8 mouse cellular contexts compared by ENCODE assay signal in the genomic region with DNA sequence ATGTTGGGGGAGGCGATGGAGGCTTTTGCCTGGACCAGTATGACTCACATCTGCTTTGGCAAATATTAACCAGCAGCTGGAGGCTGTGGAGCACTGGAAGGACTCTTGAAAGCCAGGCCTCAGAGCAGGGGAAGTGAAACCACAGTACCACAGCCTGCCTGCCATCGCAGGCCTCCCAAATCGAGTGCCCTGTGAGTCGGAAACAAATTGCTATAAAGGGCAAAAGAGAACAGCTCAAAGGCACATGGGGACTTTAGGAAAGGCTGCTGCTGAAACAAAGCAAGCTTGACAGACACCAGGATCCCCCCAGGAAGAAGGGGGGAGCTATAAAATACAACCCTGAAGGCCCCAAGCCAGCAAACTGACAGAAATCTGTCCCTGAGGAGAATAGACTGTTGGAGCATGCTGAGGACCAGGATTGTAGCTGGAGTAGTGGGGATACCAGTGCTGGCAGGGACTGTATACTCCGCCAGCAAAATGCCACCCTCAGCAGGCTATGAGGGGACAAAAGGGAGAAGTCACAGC. TPM values are rescaled to one million over a fixed set of nuclear protein-coding genes. Genes with fewer than 3 reads are reported as not detected.
DNase-seq lines count a peak whose midpoint lies in the region; ATAC-seq and TF ChIP-seq lines count a peak whose summit lies in the region.

No protein-coding gene starts in this region.

- H3K79me2 ChIP-seq in myocyte (ENCODE audit: control insufficient read depth, insufficient read depth), result peaks cover 68% of the 10 kb centered on the region

- no peaks in the 10 kb centered on the region for H3K9me3 ChIP-seq in limb, embryonic 13.5 days

- no peak for TF ChIP-seq POLR2A in embryonic fibroblast, embryonic 13.5 days (IDR thresholded peaks at IDR 0.05; ENCODE audit: low read depth, low read length)
- TF ChIP-seq POLR2A in myocyte (IDR thresholded peaks at IDR 0.05; ENCODE audit: insufficient read length, low read depth), result no peak

- H3K27me3 ChIP-seq in limb, embryonic 13.5 days, result no peaks in the 10 kb centered on the region
- H3K27me3 ChIP-seq in myocyte (ENCODE audit: control insufficient read depth, insufficient read depth, insufficient read length), result no peaks in the 10 kb centered on the region

- H3K4me3 ChIP-seq in embryonic fibroblast, embryonic 13.5 days (ENCODE audit: insufficient read depth, low read length), result no peak overlapping the region
- H3K4me3 ChIP-seq in limb, embryonic 13.5 days, result no peak overlapping the region
- H3K4me3 ChIP-seq in myocyte, result no peak overlapping the region

- no peak overlapping the region for H3K4me2 ChIP-seq in limb, embryonic 13.5 days (replicated peaks)
- H3K4me2 ChIP-seq in myocyte (ENCODE audit: low read depth), result peak overlapping the region; percentile 55

- H3ac ChIP-seq in myocyte (ENCODE audit: control insufficient read depth, insufficient read length), result no peak overlapping the region

- WGBS in limb, embryonic 13.5 days, result 64% methylated on average over 5 of the region's 5 CpGs

- no peak for TF ChIP-seq CTCF in embryonic fibroblast, embryonic 13.5 days (IDR thresholded peaks at IDR 0.05; ENCODE audit: borderline replicate concordance, insufficient read depth, low read length)

- H3K4me1 ChIP-seq in embryonic fibroblast, embryonic 13.5 days (ENCODE audit: control insufficient read depth, insufficient read depth, low read length), result peaks cover 24% of the 10 kb centered on the region
- H3K4me1 ChIP-seq in limb, embryonic 13.5 days, result peaks cover 29% of the 10 kb centered on the region

- H3K9ac ChIP-seq in limb, embryonic 13.5 days, result peak overlapping the region; percentile 1; the same call in 1 of the 2 replicates

- peaks cover 60% of the 10 kb centered on the region for H3K36me3 ChIP-seq in limb, embryonic 13.5 days
- peaks cover 5% of the 10 kb centered on the region for H3K36me3 ChIP-seq in myocyte (ENCODE audit: control insufficient read depth, insufficient read depth)

- peak overlapping the region; percentile 79 for H3K27ac ChIP-seq in embryonic fibroblast, embryonic 13.5 days (ENCODE audit: insufficient read depth, low read length)
- H3K27ac ChIP-seq in limb, embryonic 13.5 days, result peak overlapping the region; percentile 35; the same call in 1 of the 2 replicates

- peak; percentile 35 for DNase-seq in left cerebral cortex, postnatal 4 days
- DNase-seq in left cerebral cortex, adult 11 months (ENCODE audit: low spot score), result no peak
- peak; percentile 50 to 60 for DNase-seq in heart, postnatal 36 days
- no peak for DNase-seq in left cerebral cortex, postnatal 14 days (ENCODE audit: low spot score in 2 of 2)

- ATAC-seq in limb, embryonic 13.5 days (ENCODE audit: low FRiP score, low read depth), result no peak
- ATAC-seq in megakaryocyte-erythroid progenitor cell, adult 5-6 weeks (replicated peaks; ENCODE audit: low FRiP score, low TSS enrichment, poor library complexity, severe bottlenecking), result no peak

- intact Hi-C loops in left cerebral cortex, postnatal 4 days (cut with DNase I), result no loop called here
- intact Hi-C loops in heart, postnatal 36 days (cut with DNase I), result loop anchor here (1.0 to 2.0 kb wide), 2 partner anchors 15 to 21 kb away; no protein-coding TSS in a partner anchor
- intact Hi-C loops in left cerebral cortex, postnatal 14 days (cut with DNase I), result no loop called here

TF ChIP-seq in myocyte, 11 proteins besides CTCF, POLR2A, EP300 and RAD21:
- TF ChIP-seq MYOD1 (IDR thresholded peaks at IDR 0.05; ENCODE audit: control insufficient read depth in 1 of 3, insufficient read length in 2 of 3, low read depth in 2 of 3) (no peak), USF1 (IDR thresholded peaks at IDR 0.05; ENCODE audit: low read depth) (no peak), MAX (IDR thresholded peaks at IDR 0.05; ENCODE audit: low read depth) (no peak), TCF3 (IDR thresholded peaks at IDR 0.05; ENCODE audit: insufficient read length, low read depth) (no peak), REST (IDR thresholded peaks at IDR 0.05; ENCODE audit: insufficient read depth, insufficient read length) (no peak), POLR2AphosphoS2 (IDR thresholded peaks at IDR 0.05; ENCODE audit: insufficient read length, low read depth) (no peak), CEBPB (IDR thresholded peaks at IDR 0.05; ENCODE audit: insufficient read depth, poor library complexity, severe bottlenecking) (no peak), TCF12 (IDR thresholded peaks at IDR 0.05; ENCODE audit: insufficient read depth, poor library complexity, severe bottlenecking) (no peak), SRF (IDR thresholded peaks at IDR 0.05; ENCODE audit: control insufficient read depth, insufficient read length, low read depth) (no peak), MYOG (IDR thresholded peaks at IDR 0.05; ENCODE audit: control insufficient read depth in 1 of 3, insufficient read depth in 1 of 3, insufficient read length in 2 of 3, low read depth in 2 of 3) (no peak), E2F4 (IDR thresholded peaks at IDR 0.05; ENCODE audit: insufficient read depth) (no peak)

RNA-seq across cellular contexts. Expression of a gene that starts 15.9 kb away (rescaled TPM):
- total RNA-seq in left cerebral cortex, postnatal 4 days (2021), result 1 to 10 TPM in 1 of 2 experiments, not detected in 1; 1.0 TPM
- 0.27 TPM in 1 of 2 replicates, not detected in the other for polyA plus RNA-seq in embryonic fibroblast, embryonic 13.5 days (2011; ENCODE audit: insufficient read length, low read depth, missing spikeins)
- 1 to 10 TPM in 1 of 2 experiments, not detected in 1; 2.4 TPM for total RNA-seq in heart, postnatal 36 days (2021)
- not detected in 2 replicates for polyA plus RNA-seq in limb, embryonic 13.5 days (2015; fragmentation: Nextera tagmentation; extraction: Ambion mirVana)
- polyA plus RNA-seq in myocyte (2012; fragmentation: generic; extraction: Trizol), result not detected
- not detected in 2 replicates for total RNA-seq in megakaryocyte-erythroid progenitor cell, adult 5-6 weeks (2014; fragmentation: Nextera tagmentation)
- total RNA-seq in megakaryocyte-erythroid progenitor cell, adult 5-6 weeks (2017), result not detected in 2 replicates
- under 1 TPM in 1 of 2 experiments, not detected in 1; 0.64 TPM for total RNA-seq in left cerebral cortex, postnatal 14 days (2021)

RNA-seq across cellular contexts. Expression of a gene that starts 28.2 kb away (rescaled TPM):
- 10 to 100 TPM; 10.5 to 10.7 TPM for total RNA-seq in left cerebral cortex, postnatal 4 days (2021)
- 50.8 and 52.7 TPM in 2 replicates for polyA plus RNA-seq in embryonic fibroblast, embryonic 13.5 days (2011; ENCODE audit: insufficient read length, low read depth, missing spikeins)
- 10 to 100 TPM; 33.3 to 38.5 TPM for total RNA-seq in heart, postnatal 36 days (2021)
- polyA plus RNA-seq in limb, embryonic 13.5 days (2015; fragmentation: Nextera tagmentation; extraction: Ambion mirVana), result 27.6 and 29.4 TPM in 2 replicates
- polyA plus RNA-seq in myocyte (2012; fragmentation: generic; extraction: Trizol), result 10.6 TPM
- 6.3 and 11.0 TPM in 2 replicates for total RNA-seq in megakaryocyte-erythroid progenitor cell, adult 5-6 weeks (2014; fragmentation: Nextera tagmentation)
- total RNA-seq in megakaryocyte-erythroid progenitor cell, adult 5-6 weeks (2017), result 2.4 and 3.2 TPM in 2 replicates
- 10 to 100 TPM; 11.3 to 13.5 TPM for total RNA-seq in left cerebral cortex, postnatal 14 days (2021)

Comparison
In these comparisons a context has a peak if more than half of its experiments do, and no peak if none do; other contexts are left out.
1. DNase-seq: peak in left cerebral cortex, postnatal 4 days (single experiment) and heart, postnatal 36 days (2 of 2); none in left cerebral cortex, adult 11 months (single experiment) and left cerebral cortex, postnatal 14 days (0 of 2).